Mouse (Mus musculus) heart, embryonic 10.5 days (tissue): ENCODE measurements at regions not wholly inside any gene's neighbourhood (a gene's known extent, or its start where the extent isn't known, plus 50 kb on each side); places are given as distances from the start of the nearest gene placed in this dataset.
"Not testable (repeated sequence)": the region's sequence is repeated elsewhere in the genome, so short reads cannot be mapped to it uniquely, and the experiment has no call there.

Experiments used
- DNase-seq: peaks from one replicate; pipeline ENCODE4 v3.0.0-alpha.2; 2017; ENCODE audit warnings: low spot score
- H3K27ac ChIP-seq: fragments of 300-500 bp; sonication (generic); 2 replicates; pipeline ENCODE4 v1.5.1; 2016; ENCODE audit warnings: mild to moderate bottlenecking
- H3K27me3 ChIP-seq: fragments of 300-500 bp; sonication (generic); 2 replicates; pipeline ENCODE4 v1.6.1; 2016; ENCODE audit warnings: mild to moderate bottlenecking; ENCODE audit not compliant: poor library complexity, insufficient read depth, severe bottlenecking
- H3K36me3 ChIP-seq: fragments of 300-500 bp; sonication (generic); 2 replicates; pipeline ENCODE4 v1.6.1; 2016; ENCODE audit warnings: mild to moderate bottlenecking, moderate library complexity
- H3K4me1 ChIP-seq: fragments of 300-500 bp; sonication (generic); 2 replicates; pipeline ENCODE4 v1.6.1; 2016; ENCODE audit warnings: mild to moderate bottlenecking
- H3K4me3 ChIP-seq: fragments of 300-500 bp; sonication (generic); 2 replicates; pipeline ENCODE4 v1.5.1; 2016; ENCODE audit warnings: mild to moderate bottlenecking, moderate library complexity
- H3K9me3 ChIP-seq: fragments of 300-500 bp; sonication (generic); 2 replicates; pipeline ENCODE4 v1.6.1; 2016; ENCODE audit warnings: mild to moderate bottlenecking, moderate library complexity
- WGBS: fragments of 180-500 bp; shearing (Covaris S2); methylation state at CpG from one replicate; pipeline ENCODE4 v1.1.7; 2016; 5-methylcytosine and 5-hydroxymethylcytosine counted together

GRCm38 (mm10) chr13:99679934-99680333, 163.6 kb upstream of the Map1b start:
- no peak for DNase-seq
- Histone ChIP-seq H3K27me3 (no peaks in the 10 kb centered on the region), H3K4me1 (peaks cover 13% of the 10 kb centered on the region), H3K36me3 (no peaks in the 10 kb centered on the region), H3K9me3 (no peaks in the 10 kb centered on the region), H3K4me3 (no peak overlapping the region), H3K27ac (no peak overlapping the region)
- WGBS = 52% methylated on average over 3 of the region's 3 CpGs

DNA sequence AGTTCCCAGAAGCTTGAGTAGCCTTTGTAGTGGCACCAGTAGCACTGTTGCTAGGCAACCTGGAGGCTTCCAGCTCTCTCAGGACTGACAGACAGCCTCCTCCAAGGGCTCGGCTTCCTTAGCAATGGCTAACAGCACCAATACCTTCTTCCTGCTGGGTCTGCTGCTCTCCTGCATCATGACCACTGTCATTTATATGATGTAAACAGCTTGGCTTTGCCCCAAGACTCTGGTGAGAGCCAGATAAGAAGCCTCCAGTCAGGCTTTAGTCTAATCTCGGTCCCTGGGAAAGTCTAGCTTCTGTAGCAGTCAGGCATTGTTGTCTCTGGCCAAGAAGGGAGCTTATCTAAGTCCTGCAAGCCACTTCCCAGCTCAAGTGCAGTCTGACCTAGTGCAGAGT, 163.1 kb upstream of the Map1b start:
- H3K36me3 ChIP-seq = no peaks in the 10 kb centered on the region
- peak; percentile 93 for DNase-seq
- no peak overlapping the region for H3K27ac ChIP-seq
- no peaks in the 10 kb centered on the region for H3K27me3 ChIP-seq
- WGBS = 8% methylated on average over 2 of the region's 2 CpGs
- peaks cover 13% of the 10 kb centered on the region for H3K4me1 ChIP-seq
- H3K9me3 ChIP-seq = no peaks in the 10 kb centered on the region
- H3K4me3 ChIP-seq = no peak overlapping the region

GRCm38 (mm10) chr13:99676393-99676792, 160.1 kb upstream of the Map1b start:
- Histone ChIP-seq H3K27ac (no peak overlapping the region), H3K4me1 (peaks cover 22% of the 10 kb centered on the region), H3K27me3 (no peaks in the 10 kb centered on the region), H3K9me3 (no peaks in the 10 kb centered on the region), H3K4me3 (no peak overlapping the region), H3K36me3 (no peaks in the 10 kb centered on the region)
- 17% methylated on average over 1 of the region's 1 CpGs for WGBS
- DNase-seq = no peak

- no peak for DNase-seq
- Histone ChIP-seq H3K9me3 (no peaks in the 10 kb centered on the region), H3K27me3 (no peaks in the 10 kb centered on the region), H3K4me1 (peaks cover 24% of the 10 kb centered on the region), H3K27ac (no peak overlapping the region), H3K36me3 (no peaks in the 10 kb centered on the region), H3K4me3 (no peak overlapping the region)
- WGBS = 69% methylated on average over 5 of the region's 5 CpGs
Measured at GRCm38 (mm10) chr13:99675951-99676350, 159.6 kb upstream of the Map1b start.

DNA sequence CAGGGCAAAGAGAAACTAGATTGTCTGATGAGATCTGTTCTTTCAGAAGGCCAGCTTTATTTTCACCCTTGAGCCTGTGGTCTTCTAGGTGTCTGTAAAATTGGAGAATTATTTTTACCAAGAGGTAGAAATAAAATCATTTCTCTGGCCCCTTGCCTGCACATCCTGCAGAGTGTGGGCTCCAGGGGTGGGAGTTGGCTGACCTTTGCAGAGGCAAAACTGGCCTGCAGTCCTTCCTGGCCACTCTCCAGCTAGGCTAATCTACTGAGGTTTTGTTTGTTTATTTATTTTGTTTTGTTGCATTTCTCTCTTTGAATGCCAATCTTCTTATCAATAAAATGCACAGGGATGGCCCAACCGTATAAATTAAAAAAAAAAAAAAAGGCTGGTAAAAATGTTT, 156.4 kb upstream of the Map1b start:
- H3K4me3 ChIP-seq = no peak overlapping the region
- no peak for DNase-seq
- no peaks in the 10 kb centered on the region for H3K27me3 ChIP-seq
- peaks cover 23% of the 10 kb centered on the region for H3K4me1 ChIP-seq
- no peak overlapping the region for H3K27ac ChIP-seq
- H3K9me3 ChIP-seq = no peaks in the 10 kb centered on the region
- 48% methylated on average over 1 of the region's 1 CpGs for WGBS
- no peaks in the 10 kb centered on the region for H3K36me3 ChIP-seq

GRCm38 (mm10) chr13:99671747-99672146, 155.4 kb upstream of the Map1b start:
- H3K27ac ChIP-seq = no peak overlapping the region
- no peak for DNase-seq
- H3K36me3 ChIP-seq = no peaks in the 10 kb centered on the region
- no peak overlapping the region for H3K4me3 ChIP-seq
- H3K9me3 ChIP-seq = no peaks in the 10 kb centered on the region
- WGBS = 83% methylated on average over 10 of the region's 10 CpGs
- peaks cover 23% of the 10 kb centered on the region for H3K4me1 ChIP-seq
- no peaks in the 10 kb centered on the region for H3K27me3 ChIP-seq

DNA sequence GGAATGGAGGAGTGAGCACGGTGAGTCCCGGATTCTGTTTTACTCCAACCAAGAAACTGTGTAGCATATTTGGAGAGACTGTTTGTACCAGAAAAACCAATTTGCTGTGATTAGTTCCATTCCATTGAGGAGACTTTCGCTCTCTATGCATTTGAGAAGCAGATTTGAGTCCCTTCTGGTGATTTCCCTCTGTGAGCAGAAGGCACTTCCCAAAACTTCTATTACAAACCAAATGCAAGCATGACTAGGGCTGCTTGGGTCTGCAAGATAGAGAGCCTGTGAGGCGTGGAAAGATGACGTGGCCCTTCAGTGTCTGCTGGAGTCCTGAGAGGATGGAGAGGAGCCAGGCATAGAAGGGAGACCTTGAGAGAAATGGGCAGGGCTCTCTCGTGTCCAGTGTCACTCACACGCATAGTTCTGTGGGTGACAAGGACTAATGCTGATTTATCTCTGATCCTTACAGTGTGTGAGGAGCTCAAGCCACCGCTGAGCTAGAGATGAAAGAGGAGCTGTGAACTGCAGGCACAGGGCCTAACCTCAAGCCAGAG, 153.7 kb upstream of the Map1b start:
- Histone ChIP-seq H3K27me3 (no peaks in the 10 kb centered on the region), H3K27ac (peak overlapping the region; percentile 29), H3K4me3 (no peak overlapping the region), H3K4me1 (peaks cover 23% of the 10 kb centered on the region), H3K36me3 (no peaks in the 10 kb centered on the region), H3K9me3 (no peaks in the 10 kb centered on the region)
- WGBS = 67% methylated on average over 8 of the region's 8 CpGs
- no peak for DNase-seq

- no peak for DNase-seq
- no peaks in the 10 kb centered on the region for H3K9me3 ChIP-seq
- 77% methylated on average over 8 of the region's 8 CpGs for WGBS
- no peaks in the 10 kb centered on the region for H3K36me3 ChIP-seq
- no peak overlapping the region for H3K4me3 ChIP-seq
- no peak overlapping the region for H3K27ac ChIP-seq
- no peaks in the 10 kb centered on the region for H3K27me3 ChIP-seq
- H3K4me1 ChIP-seq = peaks cover 23% of the 10 kb centered on the region
Measured at GRCm38 (mm10) chr13:99668613-99669012, 152.3 kb upstream of the Map1b start.

DNA sequence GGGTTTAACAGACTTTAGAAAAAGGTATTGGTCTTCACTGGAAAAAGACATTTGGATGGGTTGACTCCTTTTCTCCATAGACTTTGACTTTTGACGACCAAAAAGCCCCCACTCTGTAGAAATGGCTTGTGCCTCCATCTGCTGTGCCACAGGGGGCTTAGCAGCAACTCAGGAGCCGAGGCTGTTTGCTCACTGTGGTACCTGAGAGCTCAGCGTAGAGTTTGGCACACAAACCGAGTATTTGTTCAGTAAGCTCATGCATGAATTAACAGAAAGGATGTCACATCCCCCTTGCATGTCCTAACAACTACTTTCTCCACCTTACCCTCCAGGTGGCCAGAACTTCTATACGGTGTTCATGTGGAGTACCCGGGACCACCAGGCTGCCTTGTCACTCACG, 149.7 kb upstream of the Map1b start:
- DNase-seq = no peak
- 75% methylated on average over 7 of the region's 7 CpGs for WGBS
- Histone ChIP-seq H3K9me3 (no peaks in the 10 kb centered on the region), H3K27ac (no peak overlapping the region), H3K4me1 (peaks cover 13% of the 10 kb centered on the region; the same call in 1 of the 2 replicates), H3K27me3 (no peaks in the 10 kb centered on the region), H3K4me3 (no peak overlapping the region), H3K36me3 (no peaks in the 10 kb centered on the region)

- WGBS = 90% methylated on average over 12 of the region's 12 CpGs
- not testable (repeated sequence) for H3K4me3 ChIP-seq, H3K9me3 ChIP-seq, H3K36me3 ChIP-seq, H3K4me1 ChIP-seq, H3K27ac ChIP-seq, H3K27me3 ChIP-seq, DNase-seq
Measured at GRCm38 (mm10) chr13:99663422-99663821, 147.1 kb upstream of the Map1b start.

DNA sequence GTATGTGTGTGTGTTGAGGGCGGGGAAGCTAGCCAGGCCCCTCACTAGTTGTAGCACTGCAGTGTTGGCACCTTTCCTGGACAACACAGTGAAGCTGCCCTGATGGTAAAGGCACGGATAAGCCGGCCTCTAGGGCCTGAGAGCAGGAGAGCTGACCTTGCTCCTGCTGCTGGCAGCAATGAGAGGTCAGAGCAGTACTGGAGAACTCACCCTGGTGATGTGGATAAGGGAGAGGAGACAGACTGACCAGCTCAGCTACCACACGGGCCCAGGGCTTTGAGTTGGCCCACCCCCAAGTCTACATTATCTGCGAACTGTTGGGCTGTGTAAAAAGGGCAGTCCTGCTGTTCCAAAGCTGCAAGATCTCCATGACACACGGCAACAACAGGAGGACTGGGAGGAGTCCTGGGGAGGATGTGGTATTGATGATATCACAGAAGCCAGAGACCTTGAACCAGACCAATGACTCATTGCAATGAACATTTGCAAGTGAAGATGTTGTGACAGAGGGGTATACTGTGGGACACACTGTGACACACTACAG, 131.4 kb upstream of the Map1b start:
- Histone ChIP-seq H3K27me3 (0 out of 2 replicates have a peak, but pooled peaks cover 4% of the 10 kb centered on the region), H3K4me1 (peaks cover 28% of the 10 kb centered on the region), H3K4me3 (no peak overlapping the region), H3K27ac (0 out of 2 replicates have a peak overlapping the region, but pooled peaks have one; percentile 23), H3K9me3 (no peaks in the 10 kb centered on the region), H3K36me3 (no peaks in the 10 kb centered on the region)
- 43% methylated on average over 6 of the region's 6 CpGs for WGBS
- DNase-seq = peak; percentile 74

GRCm38 (mm10) chr13:99644771-99645170, 128.4 kb upstream of the Map1b start:
- Histone ChIP-seq H3K36me3 (no peaks in the 10 kb centered on the region), H3K27me3 (0 out of 2 replicates have a peak, but pooled peaks cover 1% of the 10 kb centered on the region), H3K4me3 (no peak overlapping the region), H3K9me3 (no peaks in the 10 kb centered on the region), H3K4me1 (peaks cover 40% of the 10 kb centered on the region), H3K27ac (no peak overlapping the region)
- no peak for DNase-seq
- 81% methylated on average over 1 of the region's 1 CpGs for WGBS

DNA sequence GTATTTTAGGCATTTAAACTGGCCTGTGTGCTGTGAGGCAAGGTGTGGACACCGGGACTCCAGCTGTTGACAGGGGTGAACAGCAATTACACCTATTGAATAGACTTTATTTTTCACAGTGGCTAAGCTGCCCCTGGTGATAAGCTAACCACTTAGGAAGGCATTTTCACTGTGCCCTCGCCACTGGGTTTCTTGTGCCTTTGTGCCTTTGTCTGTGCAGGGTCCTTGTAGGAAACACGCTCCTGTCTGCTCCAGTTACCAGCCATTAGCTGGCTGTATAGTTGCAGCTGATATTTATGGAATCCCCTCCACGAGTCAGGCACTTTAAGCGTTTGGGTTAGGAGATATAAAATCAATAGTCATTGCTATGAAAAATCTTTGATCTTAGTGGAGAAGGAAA, 126.5 kb upstream of the Map1b start:
- peaks cover 38% of the 10 kb centered on the region for H3K4me1 ChIP-seq
- 19% methylated on average over 5 of the region's 5 CpGs for WGBS
- no peaks in the 10 kb centered on the region for H3K36me3 ChIP-seq
- H3K4me3 ChIP-seq = no peak overlapping the region
- H3K27ac ChIP-seq = peak overlapping the region; percentile 59
- H3K9me3 ChIP-seq = no peaks in the 10 kb centered on the region
- H3K27me3 ChIP-seq = no peaks in the 10 kb centered on the region
- DNase-seq = peak; percentile 72

- peak overlapping the region; percentile 33; the same call in 1 of the 2 replicates for H3K27ac ChIP-seq
- DNase-seq = peak; percentile 57
Measured at GRCm38 (mm10) chr13:99642301-99642700, 126.0 kb upstream of the Map1b start.

More at GRCm38 (mm10) chr13:99642301-99642700, 126.0 kb upstream of the Map1b start:
- WGBS = 49% methylated on average over 5 of the region's 5 CpGs
- Histone ChIP-seq H3K27me3 (no peaks in the 10 kb centered on the region), H3K4me1 (peaks cover 33% of the 10 kb centered on the region), H3K9me3 (no peaks in the 10 kb centered on the region), H3K36me3 (no peaks in the 10 kb centered on the region), H3K4me3 (no peak overlapping the region)
